Mouse (Mus musculus): ENCODE results near the gene Srebf2. TPM values are rescaled to one million over a fixed set of nuclear protein-coding genes. Genes with fewer than 3 reads are reported as not detected.
"Not testable (repeated sequence)": the region's sequence is repeated elsewhere in the genome, so short reads cannot be mapped to it uniquely, and the experiment has no call there.

The Srebf2 gene
- 10 to 100 TPM; 20.5 to 21.8 TPM for total RNA-seq (2021)

GRCm38 (mm10) chr15:82146770-82147610 lies at the start of gene Srebf2:
Gene Srebf2, plus strand, starts transcription at chr15:82147181.
- peak; percentile 97 for DNase-seq (ENCODE audit: low spot score)
- intact Hi-C loops (cut with DNase I): loop anchor here (5.0 kb wide), 1 partner anchor 200 kb away; no protein-coding TSS in a partner anchor

DNA sequence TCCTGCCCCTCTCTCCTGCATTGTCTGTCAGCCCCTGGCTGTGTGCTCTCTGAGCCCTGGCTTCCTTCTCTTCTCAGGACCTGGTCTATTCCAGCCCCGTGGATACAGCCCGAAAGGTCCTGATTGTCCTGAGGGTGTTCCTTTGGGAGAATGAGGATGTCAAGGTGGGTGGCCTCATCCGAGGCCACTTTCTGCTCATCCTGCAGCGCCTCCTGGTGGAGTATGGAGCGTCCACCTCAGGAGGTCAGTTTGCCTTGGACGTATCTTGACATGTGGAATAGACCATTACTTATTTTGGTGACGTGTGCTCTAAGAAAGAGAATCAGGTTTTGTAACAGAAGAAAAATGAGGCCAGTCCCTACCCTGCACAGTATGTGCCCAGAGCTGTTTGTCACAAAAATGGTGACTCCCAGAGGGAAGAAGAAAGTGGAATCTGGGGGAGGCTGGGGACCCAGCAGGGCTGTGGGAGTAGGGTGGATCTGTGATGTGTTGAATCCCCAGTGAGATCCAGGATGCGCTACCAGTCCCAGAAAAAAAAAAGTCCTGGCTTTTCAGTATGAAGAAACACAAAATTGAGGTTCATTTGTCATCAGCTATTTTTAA lies 39.9 kb upstream of the Srebf2 start:
- intact Hi-C loops (cut with DNase I): loop anchor here (5.0 kb wide), 1 partner anchor 40 kb away; the partner anchor contains the start of gene Mei1
- no peak for DNase-seq (ENCODE audit: low spot score)

DNA sequence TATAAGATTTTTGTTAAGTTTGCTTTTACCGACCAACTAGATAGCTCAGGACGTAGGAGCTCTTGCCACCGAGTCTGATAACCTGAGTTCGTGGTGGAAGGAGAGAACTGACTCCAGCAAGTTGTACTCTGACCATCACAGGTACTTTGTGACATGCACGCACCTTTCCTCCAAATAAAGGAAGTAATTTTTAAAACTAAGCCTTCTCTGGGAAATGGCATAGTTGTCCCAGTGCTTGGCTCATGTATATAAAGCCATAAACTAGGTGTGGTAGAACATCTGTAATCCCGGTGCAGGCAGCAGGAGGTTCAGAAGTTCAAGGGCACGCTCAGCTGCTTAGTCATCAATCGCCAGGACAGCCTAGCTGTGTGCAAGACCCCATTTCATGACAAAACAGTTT lies 26.4 kb upstream of the Srebf2 start:
- intact Hi-C loops (cut with DNase I): no loop called here
- no peak for DNase-seq (ENCODE audit: low spot score)

DNA sequence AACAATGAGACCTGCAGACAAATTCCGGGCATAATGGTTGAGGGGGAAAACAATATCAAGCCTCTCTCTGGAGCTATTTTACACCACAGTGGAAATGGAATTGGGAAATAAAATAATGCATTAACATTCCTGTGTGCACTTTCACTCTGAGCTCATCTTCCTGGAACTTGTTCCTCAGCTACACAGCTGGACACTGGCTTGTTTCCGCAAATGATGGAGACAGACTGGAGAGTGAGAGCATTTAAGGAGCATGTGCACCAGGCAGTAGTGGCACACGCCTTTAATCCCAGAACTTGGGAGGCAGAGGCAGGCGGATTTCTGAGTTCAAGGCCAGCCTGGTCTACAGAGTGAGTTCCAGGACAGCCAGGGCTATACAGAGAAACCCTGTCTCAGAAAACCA lies 20.3 kb upstream of the Srebf2 start:
- intact Hi-C loops (cut with DNase I): loop anchor here (5.0 kb wide), 1 partner anchor 74 kb away; no protein-coding TSS in a partner anchor
- not testable (repeated sequence) for DNase-seq (ENCODE audit: low spot score)

GRCm38 (mm10) chr15:82127426-82128374 lies 19.3 kb upstream of the Srebf2 start, which contains the start of gene Ccdc134:
Gene Ccdc134, plus strand, starts transcription at chr15:82127922.
- DNase-seq (ENCODE audit: low spot score): peak; percentile 95
- intact Hi-C loops (cut with DNase I): loop anchor here (1.0 to 5.0 kb wide), 2 partner anchors 16 to 75 kb away; no protein-coding TSS in a partner anchor

DNA sequence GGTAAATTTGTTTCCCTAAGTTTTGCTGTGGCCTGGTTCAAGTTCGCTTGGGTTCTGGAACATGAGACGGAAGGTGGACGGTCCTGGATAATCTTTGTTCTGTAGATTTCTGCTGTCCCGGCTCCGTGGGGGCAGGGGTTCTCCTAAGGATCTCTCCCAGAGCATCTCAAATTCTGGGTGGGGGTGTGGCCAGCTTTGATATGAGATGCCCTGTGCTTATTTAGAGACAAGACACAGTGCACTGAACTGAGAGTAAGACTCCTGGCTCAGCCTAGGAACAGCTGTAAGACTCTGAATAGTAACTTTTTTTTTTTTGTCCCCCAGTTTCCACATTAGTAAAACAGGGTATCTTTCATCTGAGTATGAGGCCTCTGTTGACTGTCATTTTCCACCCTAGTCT lies 18.6 kb upstream of the Srebf2 start:
- DNase-seq (ENCODE audit: low spot score): no peak
- intact Hi-C loops (cut with DNase I): loop anchor here (1.0 to 5.0 kb wide), 2 partner anchors 15 to 76 kb away; no protein-coding TSS in a partner anchor

GRCm38 (mm10) chr15:82130599-82130998 lies 16.4 kb upstream of the Srebf2 start:
- no peak for DNase-seq (ENCODE audit: low spot score)
- intact Hi-C loops (cut with DNase I): no loop called here

- intact Hi-C loops (cut with DNase I): no loop called here
- no peak for DNase-seq (ENCODE audit: low spot score)
These were observed 11.6 kb upstream of the Srebf2 start for GRCm38 (mm10) chr15:82135372-82135771.

DNA sequence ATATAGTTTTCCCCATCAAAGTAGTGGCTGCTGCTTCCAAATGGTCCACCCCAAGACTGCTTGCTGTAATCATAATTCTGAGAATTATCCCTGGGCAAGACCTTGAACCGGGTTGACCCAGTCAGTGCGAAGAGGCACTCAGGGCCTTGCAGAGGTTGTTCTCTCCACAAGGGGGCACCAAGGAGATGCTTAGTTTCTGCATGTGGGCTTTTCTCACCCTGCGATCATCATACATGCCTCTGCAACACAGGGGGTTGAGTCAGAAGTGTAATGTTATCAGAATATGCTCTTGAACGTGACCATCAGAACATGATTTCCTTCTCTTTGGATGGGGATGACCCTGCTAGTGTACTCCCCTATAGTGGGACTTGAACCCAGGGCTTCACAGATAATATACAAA lies 8.4 kb upstream of the Srebf2 start:
- no peak for DNase-seq (ENCODE audit: low spot score)
- intact Hi-C loops (cut with DNase I): no loop called here

DNA sequence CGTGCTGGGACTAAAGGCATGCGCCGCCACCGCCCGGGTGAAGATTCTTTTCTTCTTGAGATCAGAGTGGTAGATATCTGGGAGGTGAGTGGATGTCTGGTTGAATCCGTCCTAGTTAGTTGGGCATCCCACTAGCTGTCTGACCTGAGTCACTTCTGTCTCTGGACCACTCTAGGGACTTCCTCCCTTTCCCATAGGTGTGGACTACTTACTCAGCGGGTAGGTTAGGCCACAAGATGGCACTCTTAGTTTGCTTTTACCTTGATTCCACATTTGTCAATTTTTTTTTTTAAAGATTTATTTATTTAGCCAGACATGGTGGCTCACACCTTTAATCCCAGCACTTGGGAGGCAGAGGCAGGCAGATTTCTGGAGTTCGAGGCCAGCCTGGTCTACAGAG lies 7.8 kb upstream of the Srebf2 start:
- intact Hi-C loops (cut with DNase I): loop anchor here (1.0 kb wide), 1 partner anchor 97 kb away; no protein-coding TSS in a partner anchor
- DNase-seq (ENCODE audit: low spot score): no peak

DNA sequence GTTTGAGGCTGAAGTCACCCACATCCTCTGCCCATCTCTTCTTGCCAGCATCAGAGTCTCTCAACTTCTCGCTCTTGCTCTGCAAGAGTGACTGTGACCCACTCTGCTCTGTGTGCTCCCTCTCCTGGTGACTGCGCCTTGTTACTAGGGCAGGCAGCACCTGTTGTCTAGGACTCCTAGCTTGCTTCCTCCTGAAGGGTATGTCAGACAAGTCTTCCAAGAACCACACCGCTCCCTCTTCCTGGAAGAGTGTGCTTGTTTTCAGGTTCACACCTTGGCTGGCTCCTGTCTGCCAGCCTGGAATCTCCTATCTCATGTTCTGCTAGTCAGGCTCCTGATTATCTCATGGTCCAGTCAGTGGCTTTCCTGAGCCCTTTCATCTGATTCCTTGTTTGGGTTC lies 6.6 kb upstream of the Srebf2 start:
- intact Hi-C loops (cut with DNase I): loop anchor here (1.0 kb wide), 1 partner anchor 25 kb away; no protein-coding TSS in a partner anchor
- DNase-seq (ENCODE audit: low spot score): no peak

DNA sequence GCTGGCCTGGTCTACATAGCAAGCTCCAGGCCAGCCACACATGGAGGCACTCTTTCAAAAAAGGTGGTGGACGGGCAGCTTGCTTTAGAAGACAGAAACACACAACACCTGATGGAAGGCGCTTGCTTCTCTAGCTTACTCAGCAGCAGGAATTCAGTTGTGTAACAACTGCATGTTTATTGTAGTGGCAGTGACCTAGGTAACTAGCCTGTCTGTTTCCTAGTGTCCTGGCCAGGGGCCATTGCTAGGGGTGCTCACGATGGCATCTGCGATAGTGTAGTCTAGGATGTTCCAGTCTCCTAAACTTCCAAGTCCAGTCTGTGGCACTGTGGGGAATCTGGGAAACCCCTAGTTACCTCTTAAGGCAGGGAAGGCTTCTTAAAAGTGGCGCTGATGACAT lies 2.8 kb upstream of the Srebf2 start:
- DNase-seq (ENCODE audit: low spot score): no peak
- intact Hi-C loops (cut with DNase I): no loop called here

GRCm38 (mm10) chr15:82145408-82145807 lies 1.6 kb upstream of the Srebf2 start:
- intact Hi-C loops (cut with DNase I): loop anchor here (5.0 kb wide), 1 partner anchor 202 kb away; no protein-coding TSS in a partner anchor
- DNase-seq (ENCODE audit: low spot score): no peak

DNA sequence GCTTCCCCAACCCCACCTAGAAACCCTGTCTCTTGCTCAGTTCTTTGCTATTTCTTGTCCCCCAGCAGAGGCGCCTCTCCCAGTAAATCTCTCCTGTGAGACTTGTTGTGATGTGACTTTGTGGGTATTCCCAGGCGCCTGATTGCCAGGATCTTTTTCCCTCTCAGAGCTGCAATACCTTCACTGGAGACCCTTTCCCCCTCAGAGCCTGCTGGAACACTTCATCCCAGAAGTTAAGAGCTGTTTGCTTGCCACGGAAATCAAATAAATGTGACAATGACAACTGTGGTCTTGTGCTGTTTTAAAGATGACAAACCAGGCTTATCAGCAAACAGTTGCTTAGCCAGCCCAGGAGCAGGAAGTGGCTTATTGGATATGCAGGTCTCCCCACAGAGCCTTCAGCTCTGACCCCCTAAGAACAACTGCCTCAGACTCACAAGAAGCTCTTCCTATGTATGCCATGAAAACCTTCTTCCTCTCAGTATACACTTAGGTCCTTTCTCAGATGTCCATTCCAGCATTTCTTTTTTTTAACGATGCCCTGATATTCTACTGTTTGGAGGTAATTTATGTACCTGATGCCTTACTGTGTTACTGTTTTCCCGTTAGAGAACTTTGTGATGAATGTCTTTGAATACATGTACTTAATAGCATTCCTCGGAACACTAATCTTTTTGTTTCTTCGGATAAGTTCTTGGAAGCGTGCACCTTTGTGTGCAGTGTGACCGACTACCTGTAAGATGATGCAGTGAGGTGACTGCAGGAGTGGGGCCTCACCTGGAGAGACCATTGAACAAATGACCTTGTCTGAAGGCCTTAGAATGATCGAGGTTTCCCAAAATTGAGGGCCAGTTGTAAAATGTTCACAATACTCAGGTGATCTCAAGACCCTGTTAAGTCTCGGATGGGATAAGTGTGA lies 871 bp upstream of the Srebf2 start:
- intact Hi-C loops (cut with DNase I): loop anchor here (5.0 kb wide), 1 partner anchor 201 kb away; no protein-coding TSS in a partner anchor
- DNase-seq (ENCODE audit: low spot score): no peak

GRCm38 (mm10) chr15:82147611-82148111 lies 680 bp downstream of the Srebf2 start:
- DNase-seq (ENCODE audit: low spot score): peak; percentile 29

GRCm38 (mm10) chr15:82148510-82148911 lies 1.5 kb downstream of the Srebf2 start:
- intact Hi-C loops (cut with DNase I): loop anchor here (5.0 kb wide), 1 partner anchor 199 kb away; no protein-coding TSS in a partner anchor
- no peak for DNase-seq (ENCODE audit: low spot score)

More at GRCm38 (mm10) chr15:82147611-82148111, 680 bp downstream of the Srebf2 start:
- intact Hi-C loops (cut with DNase I): loop anchor here (5.0 kb wide), 1 partner anchor 200 kb away; no protein-coding TSS in a partner anchor

- intact Hi-C loops (cut with DNase I): no loop called here
- DNase-seq (ENCODE audit: low spot score): no peak
These were observed 3.1 kb downstream of the Srebf2 start for GRCm38 (mm10) chr15:82150042-82150441.

DNA sequence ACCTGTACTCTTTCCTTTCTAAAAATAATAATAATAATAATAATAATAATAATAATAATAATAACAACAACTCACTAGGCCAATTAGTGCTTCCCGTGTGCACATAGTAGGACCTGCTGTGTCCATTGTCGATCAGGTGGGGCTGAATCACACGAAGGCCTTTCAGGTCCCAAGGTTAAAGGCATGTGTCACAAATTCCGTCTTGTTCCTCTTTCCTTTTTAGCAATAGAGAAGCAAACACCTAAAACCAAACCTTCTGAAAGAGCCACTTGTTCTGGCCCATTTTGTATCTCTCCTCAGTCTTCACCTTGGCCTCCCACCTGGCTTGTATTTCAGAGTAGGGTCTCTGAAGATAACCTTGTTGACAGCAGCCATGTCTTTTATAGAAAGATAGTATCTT lies 4.2 kb downstream of the Srebf2 start:
- intact Hi-C loops (cut with DNase I): no loop called here
- DNase-seq (ENCODE audit: low spot score): no peak

Measured in heart, postnatal 25 days (tissue).